Mouse (Mus musculus) cerebellum, postnatal 25 days (tissue): ENCODE data around the gene Galnt6.

ENCODE experiments used
- DNase-seq, 2 experiments: peaks; one replicate each; pipeline ENCODE4 v3.0.0; 2021; ENCODE audit warnings: mixed read lengths in 2 of 2

Gene Galnt6

GRCm38 (mm10) chr15:100646161-100646560 is 83.0 kb downstream of the Galnt6 start:
- DNase-seq, result peak; percentile 74 to 75

GRCm38 (mm10) chr15:100642451-100642850 is 86.7 kb downstream of the Galnt6 start:
- no peak for DNase-seq
